Mouse (Mus musculus): Measurements from ENCODE around the gene Slc30a5.

The Slc30a5 gene

DNA sequence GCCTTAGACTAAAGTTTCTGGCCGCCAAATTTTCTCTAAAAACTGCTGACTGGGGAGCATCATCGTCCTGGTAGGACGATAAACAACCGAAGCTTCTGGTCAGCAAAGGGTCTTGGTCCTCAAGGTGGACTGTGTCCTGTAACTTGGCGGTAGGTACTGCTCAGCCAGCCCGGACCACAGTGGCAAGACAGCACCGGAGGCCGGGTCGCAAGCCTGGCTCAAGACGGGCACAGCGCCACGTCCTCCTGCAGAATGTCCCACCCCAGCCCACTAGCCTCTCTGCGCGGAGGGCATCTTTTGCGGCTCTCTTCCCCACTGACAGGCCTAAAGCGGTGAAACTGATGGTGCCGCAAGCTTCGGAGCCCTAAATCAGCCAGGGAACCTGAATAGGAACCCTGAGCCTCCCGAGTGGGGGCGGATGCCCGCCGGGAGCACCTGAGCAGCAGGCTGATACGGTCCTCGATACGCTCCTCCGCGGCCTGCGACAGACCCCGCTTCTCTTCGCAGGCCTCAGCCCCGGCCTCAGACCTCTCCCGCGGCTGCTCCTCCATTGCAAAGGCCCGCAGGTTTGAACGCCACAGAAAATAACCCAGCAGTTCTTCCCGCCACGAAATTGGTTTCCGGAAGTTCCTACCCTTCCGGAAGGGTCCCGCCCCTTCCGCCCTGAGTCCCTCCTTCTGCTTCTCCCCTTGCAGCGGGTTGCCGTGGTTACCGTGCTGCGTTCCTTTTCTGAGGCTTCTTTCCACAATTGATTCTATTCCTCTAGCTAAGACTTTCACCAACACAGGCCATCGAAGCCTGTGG is 57.8 kb downstream of the Slc30a5 start, which contains the start of gene Cenph:
Gene Cenph, minus strand, starts transcription at position 648 of the 804 bp plus-strand sequence.
- peak; percentile 38 to 64 for DNase-seq (ENCODE audit: low spot score in 2 of 2)

- DNase-seq (ENCODE audit: low spot score in 2 of 2) = no peak
Observed at GRCm38 (mm10) chr13:100774704-100775103, 58.5 kb downstream of the Slc30a5 start.

DNA sequence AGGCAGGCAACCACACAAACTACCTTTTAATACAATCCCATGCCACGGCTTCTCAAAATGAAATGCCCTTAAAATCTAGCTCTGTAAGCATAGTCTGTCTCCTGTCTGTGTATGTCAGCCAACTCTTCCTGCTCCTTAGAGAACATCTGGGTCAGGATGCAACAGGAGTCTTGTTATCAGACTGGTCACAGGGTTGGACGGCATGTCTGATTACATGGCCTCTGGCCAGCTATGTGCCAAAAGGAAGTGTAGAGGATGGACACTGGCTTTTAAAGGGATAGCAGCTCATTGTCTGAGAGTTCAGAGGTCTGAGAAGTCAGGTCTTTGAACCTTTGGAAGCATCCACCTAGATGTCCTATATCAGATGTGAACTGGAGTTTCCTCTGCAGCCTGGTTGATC is 77.9 kb downstream of the Slc30a5 start:
- DNase-seq (ENCODE audit: low spot score in 2 of 2) = no peak

DNA sequence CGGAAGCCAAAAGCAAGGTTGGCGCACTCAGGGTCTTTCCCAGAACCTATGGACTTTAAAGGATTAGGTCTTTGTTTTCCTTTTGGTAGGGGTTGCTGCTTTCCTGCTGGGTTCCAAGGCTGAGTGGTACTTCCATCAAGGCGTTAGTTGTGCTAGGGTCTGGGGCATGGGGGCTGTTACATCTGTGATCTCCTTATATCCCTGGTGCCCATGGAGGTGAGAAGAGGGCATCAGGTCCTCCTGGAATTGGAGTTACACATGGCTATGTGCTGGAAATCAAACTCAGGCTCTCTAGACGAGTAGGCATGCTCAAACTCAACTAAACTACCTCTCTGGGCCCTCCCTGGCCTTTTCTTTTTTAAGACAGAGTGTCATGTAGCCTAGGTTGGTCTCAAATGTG is 79.0 kb downstream of the Slc30a5 start:
- no peak for DNase-seq (ENCODE audit: low spot score in 2 of 2)

- no peak for DNase-seq (ENCODE audit: low spot score in 2 of 2)
Observed at GRCm38 (mm10) chr13:100753011-100753410, 80.2 kb downstream of the Slc30a5 start.

Measured in cerebellum, postnatal 4 days (tissue).